Mouse (Mus musculus) CH12.LX (cell line): ENCODE data around the gene Vil1. TPM values are rescaled to one million over a fixed set of nuclear protein-coding genes. Genes with fewer than 3 reads are reported as not detected.

Experiments used
- DNase-seq: peaks from one replicate; pipeline ENCODE4 v3.0.0-alpha.2; 2013; ENCODE audit errors: extremely low read depth
- H3K27ac ChIP-seq: 2 replicates; pipeline ENCODE4 v1.5.1; 2012; ENCODE audit warnings: low read depth, mild to moderate bottlenecking, control low read depth, moderate library complexity; ENCODE audit not compliant: insufficient read depth
- H3K27me3 ChIP-seq: replicated peaks from 2 replicates; pipeline ENCODE3; 2012; ENCODE audit warnings: inconsistent platforms
- H3K36me3 ChIP-seq, 2 experiments: replicated peaks in 1 of 2; 2 replicates each; pipeline versions ENCODE3 to v1.6.1; 2012; ENCODE audit warnings: inconsistent platforms in 1 of 2, low read length in 1 of 2, mild to moderate bottlenecking in 1 of 2, mixed read lengths in 1 of 2, moderate library complexity in 1 of 2; ENCODE audit not compliant: control insufficient read depth in 1 of 2, insufficient read depth in 1 of 2
- H3K4me1 ChIP-seq, 2 experiments: 2 replicates each; pipeline ENCODE4 v1.6.1; 2012; ENCODE audit warnings: inconsistent platforms in 1 of 2, moderate library complexity in 1 of 2; ENCODE audit not compliant: insufficient read depth in 2 of 2, control insufficient read depth in 1 of 2
- H3K4me2 ChIP-seq: 2 replicates; pipeline ENCODE4 v1.6.1; 2012; ENCODE audit warnings: low read depth, mild to moderate bottlenecking, control low read depth; ENCODE audit not compliant: poor library complexity, insufficient read depth, severe bottlenecking
- H3K4me3 ChIP-seq, 3 experiments: fragments of 150-350 bp in 1 of 3; sonication (generic) in 1 of 3; replicated peaks in 1 of 3; 2 replicates each; pipeline versions ENCODE3 to v1.5.1; 2011 to 2012; ENCODE audit warnings: low read depth in 2 of 3, low read length in 2 of 3, mild to moderate bottlenecking in 2 of 3, moderate library complexity in 2 of 3, control low read depth in 1 of 3, improper control_type of control experiment in 1 of 3, inconsistent platforms in 1 of 3, mixed read lengths in 1 of 3; ENCODE audit not compliant: poor library complexity in 1 of 3
- H3K79me2 ChIP-seq: replicated peaks from 2 replicates; pipeline ENCODE4 v1.6.1; 2012; ENCODE audit warnings: mild to moderate bottlenecking, moderate library complexity; ENCODE audit not compliant: control insufficient read depth, poor library complexity, insufficient read depth, severe bottlenecking; ENCODE audit errors: extremely low read depth
- H3K9ac ChIP-seq: 2 replicates; pipeline ENCODE4 v1.6.1; 2012; ENCODE audit warnings: low read depth, mild to moderate bottlenecking, control low read depth, moderate library complexity; ENCODE audit not compliant: insufficient read depth
- H3K9me3 ChIP-seq: replicated peaks from 2 replicates; pipeline ENCODE3; 2012; ENCODE audit warnings: low read length, inconsistent platforms, mixed read lengths
- BHLHE40 ChIP-seq: IDR thresholded peaks from 2 replicates; pipeline ENCODE4 v1.6.1; 2011; ENCODE audit warnings: mild to moderate bottlenecking, low read depth, low read length, improper control_type of control experiment
- CHD1 ChIP-seq: IDR thresholded peaks from 2 replicates; pipeline ENCODE4 v1.6.1; 2012; ENCODE audit warnings: low read depth, low read length, improper control_type of control experiment, inconsistent platforms
- ELF1 ChIP-seq: IDR thresholded peaks from 2 replicates; pipeline ENCODE4 v1.6.1; 2014; ENCODE audit warnings: low read depth, mild to moderate bottlenecking, inconsistent platforms, low read length, improper control_type of control experiment
- EP300 ChIP-seq: IDR thresholded peaks from 2 replicates; pipeline ENCODE4 v1.6.1; 2011; ENCODE audit warnings: low read length, improper control_type of control experiment
- ETS1 ChIP-seq: conservative IDR thresholded peaks from 2 replicates; pipeline ENCODE4 v1.6.1; 2012; ENCODE audit warnings: low read depth, mild to moderate bottlenecking, inconsistent platforms, low read length, improper control_type of control experiment, moderate library complexity
- IRF4 ChIP-seq: IDR thresholded peaks from 2 replicates; pipeline ENCODE4 v1.6.1; 2014; ENCODE audit warnings: low read depth, mild to moderate bottlenecking, inconsistent platforms, low read length, improper control_type of control experiment
- JUN ChIP-seq: IDR thresholded peaks from 2 replicates; pipeline ENCODE4 v1.6.1; 2011; ENCODE audit warnings: low read depth, mild to moderate bottlenecking, low read length, improper control_type of control experiment, moderate library complexity; ENCODE audit not compliant: insufficient read depth
- JUND ChIP-seq: conservative IDR thresholded peaks from 2 replicates; pipeline ENCODE4 v1.6.1; 2011; ENCODE audit warnings: low read depth, low read length, improper control_type of control experiment
- KAT2A ChIP-seq: IDR thresholded peaks from 2 replicates; pipeline ENCODE4 v1.6.1; 2012; ENCODE audit warnings: low read length, improper control_type of control experiment, inconsistent platforms; ENCODE audit not compliant: insufficient replicate concordance
- MAFK ChIP-seq: IDR thresholded peaks from 2 replicates; pipeline ENCODE4 v1.6.1; 2011; ENCODE audit warnings: low read length, improper control_type of control experiment; ENCODE audit not compliant: insufficient replicate concordance
- MAX ChIP-seq: IDR thresholded peaks from 2 replicates; pipeline ENCODE4 v1.6.1; 2011; ENCODE audit warnings: low read length, improper control_type of control experiment
- MEF2A ChIP-seq: IDR thresholded peaks from 2 replicates; pipeline ENCODE4 v1.6.1; 2014; ENCODE audit warnings: low read depth, mild to moderate bottlenecking, inconsistent platforms, low read length, improper control_type of control experiment, borderline replicate concordance
- MXI1 ChIP-seq: IDR thresholded peaks from 2 replicates; pipeline ENCODE4 v1.6.1; 2011; ENCODE audit warnings: mild to moderate bottlenecking, low read depth, low read length, improper control_type of control experiment
- MYC ChIP-seq: IDR thresholded peaks from 2 replicates; pipeline ENCODE4 v1.6.1; 2011; ENCODE audit warnings: low read depth, mild to moderate bottlenecking, improper control_type of control experiment, low read length
- NRF1 ChIP-seq: IDR thresholded peaks from 2 replicates; pipeline ENCODE4 v1.6.1; 2014; ENCODE audit warnings: low read depth, mild to moderate bottlenecking, inconsistent platforms, low read length, improper control_type of control experiment, moderate library complexity
- SIN3A ChIP-seq: IDR thresholded peaks from 2 replicates; pipeline ENCODE4 v1.6.1; 2012; ENCODE audit warnings: low read length, improper control_type of control experiment, inconsistent platforms
- TBP ChIP-seq: conservative IDR thresholded peaks from 2 replicates; pipeline ENCODE4 v1.6.1; 2011; ENCODE audit warnings: low read depth, low read length, improper control_type of control experiment
- TCF12 ChIP-seq: IDR thresholded peaks from 2 replicates; pipeline ENCODE4 v1.6.1; 2014; ENCODE audit warnings: low read depth, mild to moderate bottlenecking, inconsistent platforms, low read length, improper control_type of control experiment
- UBTF ChIP-seq: IDR thresholded peaks from 2 replicates; pipeline ENCODE4 v1.6.1; 2012; ENCODE audit warnings: low read depth, mild to moderate bottlenecking, inconsistent platforms, low read length, improper control_type of control experiment, moderate library complexity
- USF1 ChIP-seq: IDR thresholded peaks from 2 replicates; pipeline ENCODE4 v1.6.1; 2014; ENCODE audit warnings: low read depth, mild to moderate bottlenecking, inconsistent platforms, low read length, improper control_type of control experiment
- USF2 ChIP-seq: conservative IDR thresholded peaks from 2 replicates; pipeline ENCODE4 v1.6.1; 2011; ENCODE audit warnings: low read depth, low read length, improper control_type of control experiment
- ZC3H11A ChIP-seq: IDR thresholded peaks from 2 replicates; pipeline ENCODE4 v1.6.1; 2012; ENCODE audit warnings: low read depth, mild to moderate bottlenecking, inconsistent platforms, low read length, improper control_type of control experiment
- ZKSCAN1 ChIP-seq: IDR thresholded peaks from 2 replicates; pipeline ENCODE4 v1.6.1; 2012; ENCODE audit warnings: low read depth, inconsistent platforms, low read length, improper control_type of control experiment, borderline replicate concordance
- ZMIZ1 ChIP-seq: IDR thresholded peaks from 2 replicates; pipeline ENCODE4 v1.6.1; 2012; ENCODE audit warnings: low read depth, mild to moderate bottlenecking, inconsistent platforms, low read length, improper control_type of control experiment
- ZNF384 ChIP-seq: IDR thresholded peaks from 2 replicates; pipeline ENCODE4 v1.6.1; 2012; ENCODE audit warnings: low read depth, low read length, improper control_type of control experiment, inconsistent platforms
- dilution Hi-C: fragments of 300-500 bp; cut with MboI; formaldehyde crosslinking; loops from 2 replicates; pipeline ENCODE4 v1.14.3; 2020; ENCODE audit warnings: low sequenced_read_pairs; ENCODE audit not compliant: extremely low pct_unique_long_range_greater_than_20kb, extremely low pct_ligation_motif_present
- in situ Hi-C: fragments of 300-500 bp; cut with MboI; formaldehyde crosslinking; loops from 3 replicates; pipeline ENCODE4 v1.14.3; 2019; ENCODE audit warnings: low sequenced_read_pairs, low pct_ligation_motif_present, low pct_unique_long_range_greater_than_20kb, mixed read lengths
- polyA plus RNA-seq: library from polyadenylated mRNA; unstranded; fragments of >175 nt; gene quantifications from 2 replicates; pipeline ENCODE4 v1.2.1, GENCODE M21; 2012; ENCODE audit warnings: low read depth; ENCODE audit not compliant: insufficient read length
- total RNA-seq, 2 experiments: library from RNA; depleted of rRNA; stranded (reverse); fragments of 300-350 nt in 1 of 2; fragments of >200 nt in 1 of 2; gene quantifications; 2 replicates each; pipeline ENCODE4 v1.2.3; 2012 to 2014

Vil1 gene
- total and polyA plus RNA-seq, 3 experiments, result 0.08 to 0.10 TPM; not detected in 1

GRCm38 (mm10) chr1:74435563-74435962 is 26.4 kb downstream of the Vil1 start:
- 0 out of 2 replicates have a peak overlapping the region, but pooled peaks have one; percentile 5 for H3K27ac ChIP-seq
- dilution Hi-C loops, result no loop called here
- H3K4me2 ChIP-seq, result no peak overlapping the region

GRCm38 (mm10) chr1:74437702-74438427 is 28.7 kb downstream of the Vil1 start:
- peak overlapping the region; percentile 3 for H3K9ac ChIP-seq
- dilution Hi-C loops, result no loop called here
- H3K36me3 ChIP-seq, result peaks cover 23 to 61% of the 10 kb centered on the region in 2 experiments

More at GRCm38 (mm10) chr1:74435563-74435962, 26.4 kb downstream of the Vil1 start:
- Histone ChIP-seq H3K9me3 (no peaks in the 10 kb centered on the region), H3K36me3 (peaks cover 15 to 48% of the 10 kb centered on the region in 2 experiments)
- in situ Hi-C loops, result no loop called here
- TF ChIP-seq USF2 (no peak), BHLHE40 (peak; percentile 24; the same call in 1 of the 2 replicates), ELF1 (peak; percentile 44; the same call in 1 of the 2 replicates), JUN (no peak), NRF1 (no peak), ZMIZ1 (no peak), ZNF384 (no peak; the same call in 1 of the 2 replicates), MAX (peak; percentile 31), MEF2A (no peak), ZKSCAN1 (no peak), IRF4 (peak; percentile 71), EP300 (peak; percentile 68), TBP (0 out of 2 replicates have a peak, but pooled peaks have one; percentile 33), UBTF (no peak), MYC (peak; percentile 64; the same call in 1 of the 2 replicates), KAT2A (no peak), TCF12 (peak; percentile 23; the same call in 1 of the 2 replicates), ZC3H11A (no peak)
- TF ChIP-seq, all 38 proteins: peak for 8
- Histone ChIP-seq H3K9ac (no peak overlapping the region), H3K27me3 (no peaks in the 10 kb centered on the region), H3K79me2 (no peaks in the 10 kb centered on the region), H3K4me1 (peaks cover 8 to 53% of the 10 kb centered on the region in 2 experiments), H3K4me3 (no peak overlapping the region)
- DNase-seq, result peak; percentile 75

More at GRCm38 (mm10) chr1:74437702-74438427, 28.7 kb downstream of the Vil1 start:
- Histone ChIP-seq H3K27ac (peak overlapping the region; percentile 65), H3K9me3 (no peaks in the 10 kb centered on the region), H3K4me1 (peaks cover 8 to 53% of the 10 kb centered on the region in 2 experiments), H3K27me3 (no peaks in the 10 kb centered on the region), H3K79me2 (no peaks in the 10 kb centered on the region), H3K4me3 (no peak overlapping the region), H3K4me2 (0 out of 2 replicates have a peak overlapping the region, but pooled peaks have one; percentile 22)
- peak; percentile 89 for DNase-seq
- in situ Hi-C loops, result no loop called here
- TF ChIP-seq MYC (peak; percentile 65; the same call in 1 of the 2 replicates), SIN3A (peak; percentile 47; the same call in 1 of the 2 replicates), CHD1 (no peak), JUND (peak; percentile 79), MAX (peak; percentile 98), USF1 (peak; percentile 95), USF2 (peak; percentile 97), EP300 (peak; percentile 54; the same call in 1 of the 2 replicates), MXI1 (peak; percentile 43; the same call in 1 of the 2 replicates), ETS1 (peak; percentile 44; the same call in 1 of the 2 replicates), BHLHE40 (peak; percentile 91), JUN (peak; percentile 79), UBTF (no peak), NRF1 (no peak), MAFK (no peak), ZNF384 (no peak)
